Mouse (Mus musculus): Measurements from ENCODE around the gene Vill. TPM values are rescaled to one million over a fixed set of nuclear protein-coding genes. Genes with fewer than 3 reads are reported as not detected.

Gene Vill
- total and polyA plus RNA-seq, 2 experiments from 2014 or later = 3.3 to 5.9 TPM

- no peak overlapping the region for H3K4me3 ChIP-seq (ENCODE audit: low read length)
- no peaks in the 10 kb centered on the region for H3K9me3 ChIP-seq (ENCODE audit: low read length)
- H3K27me3 ChIP-seq (ENCODE audit: insufficient read depth, low read length) = no peaks in the 10 kb centered on the region
- H3K36me3 ChIP-seq (ENCODE audit: insufficient read depth, low read length) = 0 out of 2 replicates have a peak, but pooled peaks cover 4% of the 10 kb centered on the region
- H3K9ac ChIP-seq (replicated peaks; ENCODE audit: low read length) = no peak overlapping the region
- ATAC-seq (no peak), DNase-seq (ENCODE audit: low spot score) (no peak)
- no peak for TF ChIP-seq CTCF (IDR thresholded peaks at IDR 0.05; ENCODE audit: low read depth)
- H3K4me2 ChIP-seq (ENCODE audit: low read depth, low read length) = no peak overlapping the region
- H3K4me1 ChIP-seq (ENCODE audit: insufficient read depth, low read length) = peaks cover 1% of the 10 kb centered on the region; the same call in 1 of the 2 replicates
- no peak overlapping the region for H3K27ac ChIP-seq
- WGBS = 89% methylated on average over 13 of the region's 13 CpGs
Observed at GRCm38 (mm10) chr9:119010156-119010710, 42.3 kb upstream of the Vill start.

DNA sequence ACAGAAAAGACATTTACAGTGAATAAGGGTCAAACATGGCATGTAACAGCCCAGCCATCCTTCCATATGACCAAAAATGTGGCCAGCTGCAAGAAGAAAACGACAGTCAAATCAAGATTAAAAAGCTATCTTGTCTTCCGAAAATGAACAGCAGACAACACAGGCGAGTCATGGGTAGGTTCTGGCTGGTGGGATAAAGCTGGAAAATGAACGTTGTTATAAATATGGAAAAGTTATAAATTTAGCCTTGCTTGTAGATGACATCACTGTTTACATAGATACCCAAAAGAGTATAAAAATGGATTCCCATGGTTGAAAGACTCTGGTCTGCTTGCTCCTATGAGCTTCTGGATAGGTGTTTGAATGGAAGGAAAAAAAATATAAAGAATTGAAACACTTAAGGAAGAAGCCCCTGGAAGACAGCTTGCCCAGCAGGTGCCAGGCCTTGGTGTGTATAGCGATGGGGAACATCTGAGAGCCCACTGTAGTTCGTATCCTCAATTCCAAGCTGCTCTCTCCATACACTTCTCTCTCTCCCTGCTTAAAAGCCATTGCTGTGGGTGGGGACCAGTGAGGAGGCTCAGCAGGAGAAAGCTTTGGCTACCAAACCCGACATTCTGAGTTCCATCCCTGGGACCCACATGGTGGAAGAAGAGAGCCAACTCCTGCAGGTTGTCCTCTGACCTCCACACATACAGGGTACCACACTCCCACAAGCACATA is 35.6 kb upstream of the Vill start:
- no peak for DNase-seq (ENCODE audit: low spot score)
- H3K4me3 ChIP-seq (ENCODE audit: low read length) = no peak overlapping the region
- no peaks in the 10 kb centered on the region for H3K27me3 ChIP-seq (ENCODE audit: insufficient read depth, low read length)
- no peaks in the 10 kb centered on the region for H3K4me1 ChIP-seq (ENCODE audit: insufficient read depth, low read length)
- H3K4me2 ChIP-seq (ENCODE audit: low read depth, low read length) = no peak overlapping the region
- no peak for ATAC-seq
- no peak overlapping the region for H3K27ac ChIP-seq
- no peak for TF ChIP-seq CTCF (IDR thresholded peaks at IDR 0.05; ENCODE audit: low read depth)
- peaks cover 15% of the 10 kb centered on the region; the same call in 1 of the 2 replicates for H3K36me3 ChIP-seq (ENCODE audit: insufficient read depth, low read length)
- H3K9me3 ChIP-seq (ENCODE audit: low read length) = no peaks in the 10 kb centered on the region
- no peak overlapping the region for H3K9ac ChIP-seq (replicated peaks; ENCODE audit: low read length)
- 85% methylated on average over 7 of the region's 7 CpGs for WGBS

DNA sequence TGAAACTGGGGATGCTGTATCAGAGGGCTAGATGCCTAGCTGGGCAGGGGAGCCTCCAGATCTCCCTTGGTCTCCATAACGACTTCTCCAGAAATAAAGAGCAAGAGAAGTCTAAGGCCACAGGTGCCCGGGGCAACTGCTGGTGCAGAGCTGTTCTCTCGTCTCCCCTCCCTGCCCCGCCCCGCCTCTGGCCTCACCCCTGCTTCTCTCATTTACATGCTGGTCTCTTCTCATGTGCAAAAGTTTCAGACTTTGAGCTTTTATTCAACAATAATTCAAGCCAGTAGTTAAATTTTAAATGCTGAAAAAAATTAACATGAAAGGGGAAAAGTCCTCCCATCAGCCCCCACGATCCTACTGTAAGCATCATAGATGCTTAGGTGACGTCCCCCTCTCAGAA is 30.8 kb upstream of the Vill start:
- Histone ChIP-seq H3K4me1 (ENCODE audit: insufficient read depth, low read length) (no peaks in the 10 kb centered on the region), H3K4me2 (ENCODE audit: low read depth, low read length) (no peak overlapping the region), H3K9ac (replicated peaks; ENCODE audit: low read length) (no peak overlapping the region), H3K4me3 (ENCODE audit: low read length) (no peak overlapping the region), H3K36me3 (ENCODE audit: insufficient read depth, low read length) (peaks cover 11% of the 10 kb centered on the region; the same call in 1 of the 2 replicates), H3K27ac (no peak overlapping the region), H3K27me3 (ENCODE audit: insufficient read depth, low read length) (no peaks in the 10 kb centered on the region), H3K9me3 (ENCODE audit: low read length) (no peaks in the 10 kb centered on the region)
- DNase-seq (ENCODE audit: low spot score) (no peak), ATAC-seq (no peak)
- WGBS = 78% methylated on average over 7 of the region's 7 CpGs
- TF ChIP-seq CTCF (IDR thresholded peaks at IDR 0.05; ENCODE audit: low read depth) = no peak

- Histone ChIP-seq H3K36me3 (ENCODE audit: insufficient read depth, low read length) (no peaks in the 10 kb centered on the region), H3K4me3 (ENCODE audit: low read length) (no peak overlapping the region), H3K27me3 (ENCODE audit: insufficient read depth, low read length) (no peaks in the 10 kb centered on the region), H3K9me3 (ENCODE audit: low read length) (no peaks in the 10 kb centered on the region), H3K27ac (no peak overlapping the region), H3K9ac (replicated peaks; ENCODE audit: low read length) (no peak overlapping the region), H3K4me1 (ENCODE audit: insufficient read depth, low read length) (no peaks in the 10 kb centered on the region), H3K4me2 (ENCODE audit: low read depth, low read length) (no peak overlapping the region)
- no peak for DNase-seq (ENCODE audit: low spot score)
- WGBS = 84% methylated on average over 6 of the region's 6 CpGs
- ATAC-seq = no peak
- no peak for TF ChIP-seq CTCF (IDR thresholded peaks at IDR 0.05; ENCODE audit: low read depth)
Observed at GRCm38 (mm10) chr9:119025263-119025662, 27.3 kb upstream of the Vill start.

DNA sequence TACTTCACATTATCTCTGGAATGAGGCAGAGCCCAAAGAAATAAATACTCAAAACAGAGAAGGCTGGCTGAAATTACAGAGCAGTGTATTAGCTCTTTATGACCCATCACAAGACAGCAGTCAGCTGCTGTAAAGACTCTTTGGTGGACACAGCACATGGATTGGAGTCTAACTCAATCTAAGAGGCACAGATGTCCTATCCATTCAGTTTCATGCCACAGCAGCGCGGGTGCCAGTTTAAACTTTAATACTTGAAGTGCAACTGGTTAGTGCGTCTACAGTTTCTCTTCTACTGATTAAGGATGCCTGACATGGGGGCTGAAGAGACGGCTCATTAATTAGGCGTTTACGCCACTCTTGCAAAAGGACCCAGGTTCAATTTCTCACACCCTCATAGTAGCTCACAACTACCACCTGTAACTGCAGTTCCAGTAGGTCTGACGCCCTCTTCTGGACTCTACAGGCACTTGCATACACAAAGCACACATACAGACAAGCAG is 26.7 kb upstream of the Vill start:
- no peak overlapping the region for H3K4me2 ChIP-seq (ENCODE audit: low read depth, low read length)
- no peak overlapping the region for H3K9ac ChIP-seq (replicated peaks; ENCODE audit: low read length)
- DNase-seq (ENCODE audit: low spot score) (no peak), ATAC-seq (no peak)
- H3K4me3 ChIP-seq (ENCODE audit: low read length) = no peak overlapping the region
- no peaks in the 10 kb centered on the region for H3K9me3 ChIP-seq (ENCODE audit: low read length)
- no peaks in the 10 kb centered on the region for H3K27me3 ChIP-seq (ENCODE audit: insufficient read depth, low read length)
- no peaks in the 10 kb centered on the region for H3K4me1 ChIP-seq (ENCODE audit: insufficient read depth, low read length)
- H3K27ac ChIP-seq = no peak overlapping the region
- 86% methylated on average over 7 of the region's 7 CpGs for WGBS
- no peaks in the 10 kb centered on the region for H3K36me3 ChIP-seq (ENCODE audit: insufficient read depth, low read length)
- no peak for TF ChIP-seq CTCF (IDR thresholded peaks at IDR 0.05; ENCODE audit: low read depth)

DNA sequence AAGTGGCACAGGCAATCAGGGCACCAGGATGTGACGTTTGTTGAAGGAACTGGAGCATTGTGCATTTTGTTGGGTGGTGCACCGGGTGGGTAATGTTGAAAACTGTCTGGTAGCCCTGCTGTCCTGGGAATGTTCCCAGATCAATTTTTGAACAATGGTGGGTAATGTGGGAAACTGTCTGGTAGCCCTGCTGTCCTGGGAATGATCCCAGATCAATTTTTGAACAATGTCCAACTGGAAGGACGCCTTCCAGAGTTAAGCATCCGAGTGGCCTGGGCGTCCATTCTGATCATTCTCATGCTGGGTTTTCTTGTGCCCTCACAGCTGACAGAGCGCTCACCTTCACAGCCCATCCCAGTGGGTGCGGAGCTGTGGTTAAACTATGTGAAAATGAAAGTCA is 25.2 kb upstream of the Vill start:
- ATAC-seq (no peak), DNase-seq (ENCODE audit: low spot score) (no peak)
- no peaks in the 10 kb centered on the region for H3K4me1 ChIP-seq (ENCODE audit: insufficient read depth, low read length)
- no peak overlapping the region for H3K4me2 ChIP-seq (ENCODE audit: low read depth, low read length)
- no peak overlapping the region for H3K4me3 ChIP-seq (ENCODE audit: low read length)
- 0 out of 2 replicates have a peak, but pooled peaks cover 3% of the 10 kb centered on the region for H3K36me3 ChIP-seq (ENCODE audit: insufficient read depth, low read length)
- TF ChIP-seq CTCF (IDR thresholded peaks at IDR 0.05; ENCODE audit: low read depth) = no peak
- H3K27ac ChIP-seq = no peak overlapping the region
- no peaks in the 10 kb centered on the region for H3K9me3 ChIP-seq (ENCODE audit: low read length)
- no peaks in the 10 kb centered on the region for H3K27me3 ChIP-seq (ENCODE audit: insufficient read depth, low read length)
- H3K9ac ChIP-seq (replicated peaks; ENCODE audit: low read length) = no peak overlapping the region
- WGBS = 67% methylated on average over 7 of the region's 7 CpGs
